Mouse (Mus musculus) hindlimb bud, embryonic 11.5 days (tissue): ENCODE measurements around the gene Sult5a1.
"Not testable (repeated sequence)": the region's sequence is repeated elsewhere in the genome, so short reads cannot be mapped to it uniquely, and the experiment has no call there.

Source experiments
- DNase-seq: peaks from one replicate; pipeline ENCODE4 v3.0.0-alpha.2; 2012; ENCODE audit warnings: low read depth, low spot score; ENCODE audit errors: extremely low spot score

Sult5a1 gene

GRCm38 (mm10) chr8:123135806-123136205 lies 22.3 kb downstream of the Sult5a1 start:
- DNase-seq = no peak

DNA sequence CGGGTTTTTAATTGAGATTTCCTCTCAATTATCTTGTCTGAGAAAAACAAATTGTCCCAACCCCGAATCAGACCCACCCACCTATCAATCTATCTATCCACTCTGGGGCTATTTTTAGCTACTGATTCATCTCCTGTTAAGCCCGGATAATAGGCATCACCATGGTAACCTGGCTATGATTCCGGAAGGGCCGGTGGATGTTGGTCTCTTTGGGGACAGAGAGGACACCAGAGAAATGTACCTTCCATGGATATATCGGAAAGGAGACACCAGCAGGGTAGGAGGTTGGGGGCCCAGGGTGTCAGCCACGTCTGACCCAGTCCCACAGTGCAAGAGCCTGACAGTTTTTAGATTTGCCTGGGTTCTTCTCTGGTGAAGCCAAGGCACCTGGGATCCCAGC lies 22.7 kb downstream of the Sult5a1 start:
- DNase-seq = no peak

- DNase-seq = no peak
Measured at GRCm38 (mm10) chr8:123134149-123134713, 23.9 kb downstream of the Sult5a1 start.

DNA sequence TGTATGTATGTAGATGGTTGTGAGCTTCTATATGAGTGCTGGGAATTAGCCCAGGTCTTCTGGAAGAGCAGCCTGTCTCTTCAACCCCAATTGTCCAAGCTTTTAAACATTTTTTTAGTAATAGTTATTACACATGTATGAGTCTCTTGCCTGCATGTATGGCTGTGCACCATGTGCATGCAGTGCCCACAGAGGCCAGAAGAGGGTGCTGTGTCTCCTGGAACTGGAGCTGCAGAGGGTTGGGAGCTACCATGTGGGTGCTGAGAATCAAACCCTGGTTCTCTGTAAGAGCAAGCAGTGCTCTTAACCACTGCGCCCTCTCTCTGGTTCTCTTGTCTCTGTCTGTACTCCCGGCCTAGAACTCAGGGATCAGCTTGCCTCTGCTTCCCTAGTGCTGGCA lies 25.2 kb downstream of the Sult5a1 start:
- DNase-seq = no peak

DNA sequence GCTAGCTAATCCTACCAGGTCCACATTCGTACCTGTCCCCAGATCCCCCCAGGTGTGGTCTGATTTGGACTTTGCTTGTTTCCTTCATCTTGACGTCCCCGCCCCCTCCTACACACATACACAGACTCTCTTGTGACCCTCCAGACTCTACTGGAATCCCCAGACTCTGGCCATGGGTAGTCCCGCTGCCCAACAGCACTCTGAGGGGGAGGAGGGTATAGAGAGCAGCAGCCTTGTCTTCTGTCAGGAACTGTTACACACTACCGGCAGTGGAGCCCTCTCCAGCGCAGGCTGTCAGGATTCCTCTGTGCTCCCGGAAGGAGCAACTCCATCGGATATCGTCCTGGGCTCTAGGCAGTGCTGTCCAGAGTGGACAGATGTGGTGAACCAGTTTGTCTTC lies 27.1 kb downstream of the Sult5a1 start:
- DNase-seq = no peak

DNA sequence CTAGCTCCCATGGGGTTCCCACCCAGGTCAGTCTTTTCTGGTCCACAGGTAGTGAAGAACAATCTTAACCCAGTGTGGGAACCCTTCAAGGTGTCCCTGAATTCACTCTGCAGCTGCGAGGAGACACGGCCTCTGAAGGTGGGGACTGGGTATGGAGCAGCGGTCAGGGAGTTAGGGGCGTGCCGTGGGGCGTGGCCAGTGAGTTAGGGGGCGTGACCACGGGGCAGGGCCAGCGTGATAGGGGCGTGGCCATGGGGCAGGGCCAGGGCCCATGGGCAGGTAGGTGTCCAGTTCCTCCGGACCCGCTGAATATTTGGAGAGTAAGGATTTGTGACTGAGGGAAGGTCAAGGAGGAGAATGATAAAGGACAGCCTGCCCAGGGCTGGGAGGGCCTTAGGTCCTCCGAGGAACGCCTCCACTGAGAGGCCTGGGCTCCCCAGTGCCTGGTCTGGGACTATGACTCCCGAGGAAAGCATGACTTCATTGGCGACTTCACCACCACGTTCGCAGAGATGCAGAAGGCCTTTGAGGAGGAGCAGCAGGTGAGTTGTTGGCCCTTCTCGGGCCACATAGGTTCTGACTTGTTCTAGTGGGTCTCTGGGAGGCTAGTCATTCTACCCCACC lies 31.8 kb downstream of the Sult5a1 start:
- no peak for DNase-seq

DNA sequence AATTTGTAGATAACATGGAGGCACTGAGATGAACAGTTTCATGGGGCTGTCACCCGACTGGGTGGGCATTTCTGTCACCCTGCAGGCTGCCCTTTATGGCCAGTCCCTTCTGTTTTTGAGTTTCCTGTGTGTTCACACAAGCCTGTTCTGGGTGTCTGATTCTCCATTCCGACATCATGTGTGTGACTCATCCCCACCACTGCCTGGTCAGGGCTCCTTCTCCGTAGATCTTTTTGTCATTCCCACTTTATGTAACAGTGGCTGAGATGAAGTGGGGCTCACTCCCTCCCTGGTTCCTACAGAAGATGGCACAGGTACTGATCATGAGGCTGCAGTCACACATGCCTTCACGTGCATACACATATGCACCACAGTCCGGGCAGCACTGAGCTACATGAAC lies 35.4 kb downstream of the Sult5a1 start:
- no peak for DNase-seq

GRCm38 (mm10) chr8:123122059-123122458 lies 36.1 kb downstream of the Sult5a1 start:
- DNase-seq = no peak

GRCm38 (mm10) chr8:123117744-123118143 lies 40.4 kb downstream of the Sult5a1 start:
- no peak for DNase-seq

DNA sequence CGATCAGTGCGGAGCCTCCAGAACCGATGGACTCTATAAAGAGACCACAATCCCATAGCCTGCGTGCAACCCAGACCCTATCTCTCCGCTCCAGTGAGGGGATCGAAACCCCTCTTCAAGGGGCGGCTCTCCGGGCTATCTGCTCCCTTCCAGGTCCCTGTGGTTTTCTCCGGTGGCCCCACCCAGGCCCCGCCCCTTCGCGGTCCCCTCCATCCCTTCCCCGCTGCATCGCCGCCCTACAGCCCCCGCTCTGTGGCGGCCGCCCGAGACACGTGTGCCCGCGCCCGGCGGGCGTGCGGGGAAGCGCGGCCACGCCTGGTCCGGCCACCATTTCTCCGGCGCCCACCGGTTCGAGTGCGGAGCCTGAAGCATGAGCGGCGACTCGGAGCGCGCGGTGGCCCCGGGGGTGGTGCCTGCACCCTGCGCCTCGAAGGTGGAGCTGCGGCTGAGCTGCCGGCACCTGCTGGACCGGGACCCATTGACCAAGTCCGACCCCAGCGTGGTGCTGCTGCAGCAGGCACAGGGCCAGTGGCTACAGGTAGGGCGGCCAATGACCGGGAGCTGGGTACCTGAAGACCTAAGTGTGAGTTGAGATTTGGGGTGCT lies 40.9 kb downstream of the Sult5a1 start, which contains the start of gene Cpne7:
TSS of gene Cpne7 (plus strand) at position 248 of the 605 bp plus-strand sequence.
- no peak for DNase-seq

GRCm38 (mm10) chr8:123114644-123115043 lies 43.5 kb downstream of the Sult5a1 start:
- no peak for DNase-seq

GRCm38 (mm10) chr8:123113908-123114469 lies 44.1 kb downstream of the Sult5a1 start:
- DNase-seq = no peak

DNA sequence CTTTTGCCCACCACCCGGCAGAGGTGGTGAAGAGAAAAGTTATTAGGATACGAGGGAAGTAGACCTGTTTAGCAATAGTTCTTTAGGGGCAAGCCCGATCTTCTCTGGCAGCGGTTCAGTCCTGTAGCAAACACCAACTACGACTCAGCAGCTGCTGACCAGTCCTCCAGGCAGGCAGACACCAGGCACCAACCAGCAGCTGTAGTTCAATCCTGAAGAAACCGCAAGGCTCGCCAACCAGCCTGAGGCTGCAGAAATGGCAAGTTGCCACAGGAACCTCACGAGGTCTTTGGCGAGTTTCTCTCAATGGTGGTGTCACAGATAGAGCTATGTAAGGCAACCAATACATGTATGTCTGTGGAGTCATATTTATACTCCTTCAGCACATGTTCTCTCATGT lies 45.2 kb downstream of the Sult5a1 start:
- no peak for DNase-seq

DNA sequence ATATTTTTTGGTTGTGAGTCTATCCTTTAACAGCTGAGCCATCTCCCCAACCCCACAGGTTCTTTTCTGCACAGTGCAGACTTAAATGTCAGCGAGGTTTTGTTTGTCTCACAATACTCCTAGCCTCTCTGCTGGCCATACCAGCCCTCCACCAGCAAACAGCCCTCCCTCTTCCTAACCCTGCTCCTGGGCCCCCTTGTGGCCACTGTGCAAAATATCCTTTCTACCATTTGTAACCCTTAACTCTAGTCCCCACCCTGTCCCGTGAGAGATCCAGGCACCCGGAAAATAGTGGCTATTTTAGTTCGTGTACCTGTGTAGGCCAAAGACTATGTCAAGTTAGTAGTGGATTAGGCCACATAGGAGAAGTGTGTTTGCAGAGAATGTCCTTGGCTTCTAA lies 47.5 kb downstream of the Sult5a1 start:
- no peak for DNase-seq

- no peak for DNase-seq
Measured at GRCm38 (mm10) chr8:123108953-123109352, 49.2 kb downstream of the Sult5a1 start.

DNA sequence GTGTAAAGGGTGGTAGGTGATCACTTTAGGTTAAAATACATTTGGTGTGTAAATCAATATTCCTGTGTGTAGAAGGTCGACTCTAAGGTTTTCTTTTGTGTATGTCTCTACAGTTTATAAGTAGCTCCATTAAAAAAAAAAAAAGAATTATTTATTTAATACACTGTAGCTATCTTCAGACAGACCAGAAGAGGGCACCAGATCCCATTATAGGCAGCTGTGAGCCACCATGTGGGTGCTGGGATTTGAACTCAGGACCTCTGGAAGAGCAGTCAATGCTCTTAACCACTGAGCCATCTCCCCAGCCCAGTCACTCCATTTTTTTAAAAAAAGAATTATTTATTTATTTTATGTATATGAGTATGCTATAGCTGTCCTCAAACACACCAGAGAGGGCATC lies 50.1 kb downstream of the Sult5a1 start:
- DNase-seq = no peak

- DNase-seq = no peak
Measured at GRCm38 (mm10) chr8:123106531-123106930, 51.6 kb downstream of the Sult5a1 start.

DNA sequence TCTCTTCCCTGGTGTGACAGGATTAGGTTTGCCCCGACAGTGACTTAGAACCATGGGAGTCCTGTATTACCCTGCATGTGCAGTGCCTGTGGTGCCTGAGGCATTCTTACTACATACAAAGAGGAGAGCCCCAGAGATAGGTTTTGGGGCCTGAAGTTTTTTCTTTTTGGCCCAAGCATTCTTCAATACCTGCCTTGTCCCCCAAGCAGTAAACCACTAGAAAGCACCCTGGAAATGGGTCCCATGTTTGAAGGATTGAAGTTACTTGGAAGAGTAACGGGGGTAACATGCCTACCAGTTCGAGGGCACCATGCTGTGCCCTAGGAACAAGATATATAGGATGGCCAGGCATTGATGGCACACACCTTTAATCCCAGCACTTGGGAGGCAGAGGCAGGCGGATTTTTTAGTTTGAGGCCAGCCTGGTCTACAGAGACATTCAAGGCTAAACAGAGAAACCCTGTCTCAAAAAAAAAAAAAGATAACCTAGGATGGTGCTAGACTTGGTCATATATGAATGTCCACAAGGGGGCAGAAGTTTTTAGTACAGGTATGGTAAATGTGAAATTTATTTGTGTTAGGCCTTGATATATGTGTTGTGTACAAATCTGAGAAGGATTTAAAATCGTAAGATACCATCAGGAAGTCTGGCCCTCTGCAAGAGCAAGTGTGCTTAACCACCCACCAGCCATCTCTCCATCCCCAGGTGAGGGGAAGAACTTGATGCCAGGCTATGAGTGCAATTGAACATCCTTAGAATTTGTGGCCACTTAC lies 52.4 kb downstream of the Sult5a1 start:
- DNase-seq = peak; percentile 66

DNA sequence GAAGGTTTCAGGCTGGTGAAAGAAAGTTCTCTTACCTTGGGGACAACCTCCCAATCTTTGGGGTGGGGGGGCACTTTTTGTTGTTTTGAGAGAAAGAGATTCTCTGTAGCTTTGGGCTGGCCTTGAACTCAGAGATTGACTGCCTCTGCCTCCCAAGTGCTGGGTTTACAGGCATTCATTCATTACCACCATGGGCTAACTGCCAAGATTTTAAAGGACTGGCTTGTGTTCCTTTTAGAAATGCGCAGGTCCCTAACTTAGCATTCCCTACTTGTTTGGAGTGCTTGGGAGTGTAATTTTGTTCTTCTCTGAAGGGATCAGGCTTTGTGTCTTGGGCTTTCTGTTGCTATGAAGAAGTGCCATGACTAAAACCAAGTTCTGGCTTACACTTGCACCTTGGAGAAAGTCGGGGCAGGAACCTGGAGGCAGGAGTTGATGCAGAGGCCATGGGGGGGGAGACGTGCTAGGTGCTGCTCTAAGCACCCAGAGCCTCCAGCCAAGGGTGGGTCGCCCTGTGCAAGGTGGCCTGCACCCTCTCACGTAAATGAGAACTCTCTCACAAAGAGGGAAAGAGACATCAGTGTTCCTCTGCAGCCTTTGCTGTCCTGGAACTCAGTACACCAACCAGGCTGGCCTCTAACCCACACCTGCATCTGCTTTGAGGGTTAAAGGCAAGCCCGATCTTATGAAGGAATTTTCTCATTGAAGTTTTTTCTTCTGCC lies 53.9 kb downstream of the Sult5a1 start:
- DNase-seq = no peak

GRCm38 (mm10) chr8:123103285-123103684 lies 54.8 kb downstream of the Sult5a1 start:
- no peak for DNase-seq

GRCm38 (mm10) chr8:123102855-123103254 lies 55.3 kb downstream of the Sult5a1 start:
- not testable (repeated sequence) for DNase-seq
